Mouse (Mus musculus) megakaryocyte progenitor cell, adult 5-6 weeks (primary cell): ENCODE measurements around the gene Fam187a. TPM values are rescaled to one million over a fixed set of nuclear protein-coding genes. Genes with fewer than 3 reads are reported as not detected.

ENCODE experiments used
- ATAC-seq: replicated peaks from 2 replicates; pipeline ENCODE4 v1.8.0; 2016; ENCODE audit warnings: mild to moderate bottlenecking, moderate TSS enrichment, inconsistent platforms; ENCODE audit not compliant: poor library complexity
- total RNA-seq, 2 experiments: library from RNA; stranded (forward) in 1 of 2; stranded (reverse) in 1 of 2; fragments of 157-497, 149-512 nt in 1 of 2; fragments of 200-1000 nt in 1 of 2; gene quantifications; 2 replicates each; pipeline versions ENCODE4 v1.2.3 to v1.2.4; 2015 to 2017

Gene Fam187a
- total RNA-seq, 2 experiments from 2014 or later = not detected

GRCm38 (mm10) chr11:102893015-102893651, 8.2 kb downstream of the Fam187a start:
- peak; percentile 88 for ATAC-seq

DNA sequence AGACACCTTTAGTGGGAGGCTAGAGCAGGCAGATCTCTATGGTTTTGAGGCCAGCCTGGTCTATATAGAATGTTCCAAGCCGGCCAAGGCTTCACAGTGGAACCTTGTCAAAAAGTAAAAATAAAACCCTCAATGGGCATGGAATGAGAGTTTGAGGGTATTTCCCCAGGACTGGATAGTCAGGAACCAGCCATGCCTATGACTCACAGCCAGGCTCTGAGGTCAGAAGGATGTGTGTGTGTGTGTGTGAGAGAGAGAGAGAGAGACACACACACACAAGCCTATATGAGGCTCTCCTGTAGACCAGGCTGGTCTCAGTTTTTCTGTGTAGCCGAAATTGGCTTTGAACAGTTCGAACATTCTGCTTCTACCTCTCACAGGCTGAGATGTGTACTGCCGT, 9.7 kb downstream of the Fam187a start:
- ATAC-seq = no peak

- peak; percentile 77 for ATAC-seq
Measured at GRCm38 (mm10) chr11:102895779-102896178, 10.8 kb downstream of the Fam187a start.

DNA sequence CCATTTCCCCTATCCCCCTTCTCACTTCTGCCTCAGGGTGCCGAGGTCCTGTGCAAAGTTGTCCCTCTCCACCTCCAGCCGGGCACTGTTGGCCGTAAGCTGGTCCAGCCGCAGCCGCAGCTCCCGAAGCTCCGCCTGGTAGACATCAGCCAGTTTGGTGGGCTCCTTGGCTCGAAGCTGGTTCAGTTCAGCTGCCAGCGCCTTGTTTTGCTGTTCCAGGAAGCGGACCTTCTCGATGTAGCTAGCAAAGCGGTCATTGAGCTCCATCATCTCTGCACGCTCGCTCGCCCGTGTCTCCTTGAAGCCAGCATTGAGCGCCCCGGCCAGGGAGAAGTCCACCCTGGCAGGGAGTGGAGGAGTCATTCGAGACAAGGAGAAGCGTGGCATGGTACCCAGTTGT, 11.7 kb downstream of the Fam187a start:
- ATAC-seq = no peak

- ATAC-seq = no peak
Measured at GRCm38 (mm10) chr11:102898408-102898807, 13.4 kb downstream of the Fam187a start.

DNA sequence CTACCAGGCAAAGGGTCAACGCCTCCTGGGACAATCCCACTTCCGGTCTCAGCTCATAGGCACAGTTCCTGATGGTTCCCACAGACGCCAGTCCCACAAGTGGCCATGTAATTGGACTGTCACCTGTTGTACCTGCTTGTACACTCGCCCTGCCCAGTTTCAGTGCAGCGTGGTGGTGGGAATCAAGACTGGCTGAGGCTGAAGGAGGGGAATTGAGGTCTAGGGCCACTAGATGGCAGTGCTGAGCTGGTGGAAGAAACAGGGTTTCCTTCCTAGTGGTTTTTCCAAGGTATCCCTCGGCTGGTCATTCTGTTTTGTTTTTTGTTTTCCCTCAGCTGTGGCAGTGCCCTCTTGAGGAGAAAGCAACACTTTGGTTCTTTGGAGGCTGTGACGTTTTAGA, 15.8 kb downstream of the Fam187a start, which contains the start of gene Gfap:
TSS of gene Gfap (minus strand) at position 150 of the 400 bp plus-strand sequence.
- peak; percentile 78 for ATAC-seq

GRCm38 (mm10) chr11:102901199-102901598, 16.2 kb downstream of the Fam187a start:
- ATAC-seq = no peak

GRCm38 (mm10) chr11:102902107-102902506, 17.1 kb downstream of the Fam187a start:
- ATAC-seq = no peak

- no peak for ATAC-seq
Measured at GRCm38 (mm10) chr11:102903654-102904053, 18.7 kb downstream of the Fam187a start.

GRCm38 (mm10) chr11:102911376-102911775, 26.4 kb downstream of the Fam187a start:
- ATAC-seq = no peak

- ATAC-seq = no peak
Measured at GRCm38 (mm10) chr11:102915380-102915779, 30.4 kb downstream of the Fam187a start.

DNA sequence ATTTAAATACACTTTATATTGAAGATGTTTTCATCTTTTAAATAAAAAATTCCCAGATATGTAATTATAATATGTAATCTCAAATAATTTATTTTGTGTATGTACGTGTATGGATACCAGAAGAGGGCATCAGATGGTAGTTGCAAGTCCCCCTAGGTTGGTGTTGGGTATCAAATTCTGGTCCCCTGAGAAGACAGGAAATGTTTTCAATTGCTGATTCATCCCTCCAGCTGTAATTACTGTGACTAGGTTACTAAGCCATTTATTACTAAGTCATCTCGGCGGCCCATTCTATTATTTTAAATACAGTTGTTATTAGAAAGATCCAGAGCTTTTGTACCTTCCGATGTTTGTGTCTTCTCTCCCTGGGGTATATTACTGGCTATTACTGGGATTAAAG, 33.1 kb downstream of the Fam187a start:
- ATAC-seq = no peak

- ATAC-seq = no peak
Measured at GRCm38 (mm10) chr11:102921491-102921890, 36.5 kb downstream of the Fam187a start.

GRCm38 (mm10) chr11:102924557-102925350, 39.8 kb downstream of the Fam187a start, which contains the start of gene Kif18b:
Kif18b (minus strand) TSS chr11:102925124.
- peak; percentile 95 for ATAC-seq

DNA sequence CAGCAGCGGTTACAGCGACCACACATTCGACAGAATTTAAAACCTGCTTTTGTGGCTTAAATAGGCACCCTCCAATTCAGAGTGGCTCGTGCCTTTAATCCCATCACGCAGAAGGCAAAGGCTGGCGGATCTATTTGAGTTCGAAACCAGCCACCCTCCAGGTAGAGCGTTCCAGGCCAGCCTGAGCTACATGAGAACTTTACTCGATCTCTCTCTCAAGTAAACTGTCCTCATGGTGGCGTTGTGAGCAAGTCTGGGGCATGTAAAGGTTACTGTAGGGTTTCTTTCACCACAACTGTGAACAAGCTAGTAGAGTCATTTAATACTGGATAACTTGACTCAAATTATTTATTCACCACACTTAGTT, 40.4 kb downstream of the Fam187a start:
- peak; percentile 69 for ATAC-seq

DNA sequence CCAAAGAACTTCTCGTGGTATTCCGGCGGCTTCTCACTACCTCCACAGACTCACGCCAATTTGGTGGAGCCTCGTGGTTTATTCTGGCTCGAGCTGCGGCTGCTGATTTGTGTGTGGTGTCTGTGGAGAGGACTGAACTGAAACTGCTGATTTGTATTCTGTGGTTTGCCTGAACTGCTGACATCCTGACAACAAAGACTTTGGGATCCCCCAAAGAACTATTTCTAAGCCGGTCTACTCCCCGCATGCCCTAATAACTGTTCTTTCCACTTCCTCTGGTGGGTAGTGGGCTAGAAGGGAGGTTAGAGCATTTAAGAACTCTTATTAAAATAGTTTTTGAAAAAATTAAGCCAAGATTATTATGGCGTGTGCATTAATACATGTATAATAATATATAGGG, 45.7 kb downstream of the Fam187a start:
- no peak for ATAC-seq

GRCm38 (mm10) chr11:102936272-102936671, 51.3 kb downstream of the Fam187a start:
- no peak for ATAC-seq

Other genes with a start within 250 kb of the Fam187a start
- not detected in 2 replicates for gene Meioc, start 221.5 kb upstream of the Fam187a start, total RNA-seq (2015)
- gene Meioc, start 221.5 kb upstream of the Fam187a start, total RNA-seq (2017) = not detected in 2 replicates
- gene Ccdc43, start 187.4 kb upstream of the Fam187a start, total RNA-seq (2015) = 25.5 and 28.9 TPM in 2 replicates
- gene Ccdc43, start 187.4 kb upstream of the Fam187a start, total RNA-seq (2017) = 36.1 and 41.9 TPM in 2 replicates
- 0.17 and 2.9 TPM in 2 replicates for gene Adam11, start 123.7 kb upstream of the Fam187a start, total RNA-seq (2015)
- 0.44 TPM in 1 of 2 replicates, not detected in the other for gene Adam11, start 123.7 kb upstream of the Fam187a start, total RNA-seq (2017)
- gene Gjc1, start 65.5 kb upstream of the Fam187a start, total RNA-seq (2015) = not detected in 2 replicates
- gene Gjc1, start 65.5 kb upstream of the Fam187a start, total RNA-seq (2017) = not detected in 2 replicates
- gene Higd1b, start 49.3 kb upstream of the Fam187a start, total RNA-seq (2015) = not detected in 2 replicates
- not detected in 2 replicates for gene Higd1b, start 49.3 kb upstream of the Fam187a start, total RNA-seq (2017)
- gene Eftud2, start 4.2 kb upstream of the Fam187a start, total RNA-seq (2015) = 117 and 130 TPM in 2 replicates
- 139 and 151 TPM in 2 replicates for gene Eftud2, start 4.2 kb upstream of the Fam187a start, total RNA-seq (2017)
- 0.12 TPM in 1 of 2 replicates, not detected in the other for gene Ccdc103, start 4.0 kb upstream of the Fam187a start, total RNA-seq (2015)
- gene Ccdc103, start 4.0 kb upstream of the Fam187a start, total RNA-seq (2017) = not detected in 2 replicates
- 0.10 TPM in 1 of 2 replicates, not detected in the other for gene Gfap, start 15.7 kb downstream of the Fam187a start, total RNA-seq (2015)
- not detected in 2 replicates for gene Gfap, start 15.7 kb downstream of the Fam187a start, total RNA-seq (2017)
- gene Kif18b, start 40.0 kb downstream of the Fam187a start, total RNA-seq (2015) = 18.8 and 19.0 TPM in 2 replicates
- 18.9 and 20.5 TPM in 2 replicates for gene Kif18b, start 40.0 kb downstream of the Fam187a start, total RNA-seq (2017)
- not detected in 2 replicates for gene C1ql1, start 61.5 kb downstream of the Fam187a start, total RNA-seq (2015)
- gene C1ql1, start 61.5 kb downstream of the Fam187a start, total RNA-seq (2017) = not detected in 2 replicates
- 38.8 and 39.5 TPM in 2 replicates for gene Nmt1, start 143.0 kb downstream of the Fam187a start, total RNA-seq (2015)
- gene Nmt1, start 143.0 kb downstream of the Fam187a start, total RNA-seq (2017) = 44.8 and 45.1 TPM in 2 replicates
- gene Dcakd, start 143.2 kb downstream of the Fam187a start, total RNA-seq (2015) = 27.7 and 27.9 TPM in 2 replicates
- 17.5 and 24.2 TPM in 2 replicates for gene Dcakd, start 143.2 kb downstream of the Fam187a start, total RNA-seq (2017)
- gene Plcd3, start 216.5 kb downstream of the Fam187a start, total RNA-seq (2015) = 0.17 TPM in 1 of 2 replicates, not detected in the other
- not detected in 2 replicates for gene Plcd3, start 216.5 kb downstream of the Fam187a start, total RNA-seq (2017)
- gene Acbd4, start 216.5 kb downstream of the Fam187a start, total RNA-seq (2015) = 1.5 and 2.0 TPM in 2 replicates
- gene Acbd4, start 216.5 kb downstream of the Fam187a start, total RNA-seq (2017) = 5.0 and 7.2 TPM in 2 replicates
- 10.7 and 13.0 TPM in 2 replicates for gene Hexim1, start 231.1 kb downstream of the Fam187a start, total RNA-seq (2015)
- 21.2 and 27.9 TPM in 2 replicates for gene Hexim1, start 231.1 kb downstream of the Fam187a start, total RNA-seq (2017)
- gene Hexim2, start 247.3 kb downstream of the Fam187a start, total RNA-seq (2015) = 1.2 and 1.8 TPM in 2 replicates
- 3.5 and 3.9 TPM in 2 replicates for gene Hexim2, start 247.3 kb downstream of the Fam187a start, total RNA-seq (2017)